Mouse (Mus musculus): ENCODE results near the gene Tesk1. TPM values are rescaled to one million over a fixed set of nuclear protein-coding genes. Genes with fewer than 3 reads are reported as not detected.

Tesk1 gene
- polyA plus RNA-seq, 1 experiment: 67.5 TPM

- Histone ChIP-seq H3K4me3 (ENCODE audit: control insufficient read depth, insufficient read depth, low read length) (no peak overlapping the region), H3K27ac (ENCODE audit: control insufficient read depth, insufficient read depth, low read length) (no peak overlapping the region), H3K27me3 (ENCODE audit: control insufficient read depth, insufficient read depth, low read length) (no peaks in the 10 kb centered on the region), H3K4me1 (replicated peaks; ENCODE audit: control insufficient read depth, insufficient read depth, low read length) (peaks cover 21% of the 10 kb centered on the region), H3K36me3 (ENCODE audit: control insufficient read depth, insufficient read depth, low read length) (no peaks in the 10 kb centered on the region)
- TF ChIP-seq CTCF (IDR thresholded peaks at IDR 0.05; ENCODE audit: borderline replicate concordance, control insufficient read depth, extremely low read depth, insufficient read depth, low read length, poor library complexity) (no peak), POLR2A (IDR thresholded peaks at IDR 0.05; ENCODE audit: control insufficient read depth, extremely low read depth, insufficient read depth, low read length, poor library complexity) (no peak)
- 69% methylated on average over 6 of the region's 6 CpGs for WGBS
- DNase-seq: peak; percentile 35
Observed at GRCm38 (mm10) chr4:43476604-43477003, 34.9 kb downstream of the Tesk1 start.

DNA sequence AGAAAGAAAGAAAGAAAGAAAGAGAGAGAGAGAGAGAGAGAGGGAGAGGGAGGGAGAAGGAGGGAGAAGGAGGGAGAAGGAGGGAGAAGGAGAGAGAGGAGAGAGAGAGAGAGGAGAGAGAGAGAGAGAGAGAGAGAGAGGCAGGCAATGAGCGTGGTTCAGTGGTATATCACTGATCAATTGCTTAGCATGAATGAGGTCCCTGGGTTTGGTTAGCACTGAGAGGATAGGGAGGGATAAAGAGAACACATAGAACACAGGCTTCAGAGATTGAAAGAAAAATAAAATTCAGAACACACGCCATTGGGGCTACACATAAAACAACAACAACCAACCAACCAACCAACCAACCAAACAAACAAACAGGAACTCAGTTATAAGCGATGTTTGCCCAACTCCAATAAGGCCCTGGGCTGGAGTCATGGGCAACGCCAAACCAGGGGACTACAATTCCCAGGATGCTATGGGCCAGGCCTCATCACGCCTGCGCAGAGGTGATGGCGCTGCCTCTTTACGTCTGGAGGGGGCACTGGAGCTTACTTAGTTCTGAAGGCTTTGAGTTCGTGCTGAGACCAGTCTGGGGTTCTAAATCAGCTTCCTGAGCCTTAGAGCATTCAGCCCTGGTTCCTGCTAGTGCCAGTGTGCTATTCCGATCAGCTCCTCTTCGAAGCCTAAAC lies 36.3 kb downstream of the Tesk1 start:
- DNase-seq: peak; percentile 89

DNA sequence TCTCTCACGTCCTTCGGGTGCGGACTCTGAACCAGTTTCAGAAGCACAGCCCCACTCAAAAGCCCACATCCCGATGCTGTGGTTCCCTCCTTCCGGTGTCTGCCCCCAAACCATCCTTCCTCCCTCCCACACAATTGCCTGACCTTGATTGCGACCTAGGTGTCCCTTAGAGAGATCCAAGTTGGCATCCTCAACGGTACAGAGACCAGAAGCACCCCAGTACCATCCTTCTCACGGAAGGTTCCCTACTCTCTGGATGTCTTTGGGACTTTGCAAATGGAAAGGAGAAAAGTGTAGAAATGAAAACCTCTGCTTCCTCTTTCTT lies 36.8 kb downstream of the Tesk1 start:
- peak overlapping the region; percentile 48 for H3K4me3 ChIP-seq (ENCODE audit: control insufficient read depth, insufficient read depth, low read length)
- peak; percentile 78 for DNase-seq
- H3K36me3 ChIP-seq (ENCODE audit: control insufficient read depth, insufficient read depth, low read length): no peaks in the 10 kb centered on the region
- H3K27ac ChIP-seq (ENCODE audit: control insufficient read depth, insufficient read depth, low read length): peak overlapping the region; percentile 77
- peaks cover 21% of the 10 kb centered on the region for H3K4me1 ChIP-seq (replicated peaks; ENCODE audit: control insufficient read depth, insufficient read depth, low read length)
- 7% methylated on average over 8 of the region's 8 CpGs for WGBS
- 0 out of 2 replicates have a peak, but pooled peaks have one; percentile 15 for TF ChIP-seq CTCF (IDR thresholded peaks at IDR 0.05; ENCODE audit: borderline replicate concordance, control insufficient read depth, extremely low read depth, insufficient read depth, low read length, poor library complexity)
- 0 out of 2 replicates have a peak, but pooled peaks have one; percentile 8 for TF ChIP-seq POLR2A (IDR thresholded peaks at IDR 0.05; ENCODE audit: control insufficient read depth, extremely low read depth, insufficient read depth, low read length, poor library complexity)
- H3K27me3 ChIP-seq (ENCODE audit: control insufficient read depth, insufficient read depth, low read length): no peaks in the 10 kb centered on the region

More for the DNA sequence above, 36.3 kb downstream of the Tesk1 start:
- Histone ChIP-seq H3K36me3 (ENCODE audit: control insufficient read depth, insufficient read depth, low read length) (no peaks in the 10 kb centered on the region), H3K4me1 (replicated peaks; ENCODE audit: control insufficient read depth, insufficient read depth, low read length) (peaks cover 23% of the 10 kb centered on the region), H3K4me3 (ENCODE audit: control insufficient read depth, insufficient read depth, low read length) (peak overlapping the region; percentile 48), H3K27me3 (ENCODE audit: control insufficient read depth, insufficient read depth, low read length) (no peaks in the 10 kb centered on the region), H3K27ac (ENCODE audit: control insufficient read depth, insufficient read depth, low read length) (peak overlapping the region; percentile 77)
- 16% methylated on average over 11 of the region's 11 CpGs for WGBS
- peak; percentile 47; the same call in 1 of the 2 replicates for TF ChIP-seq CTCF (IDR thresholded peaks at IDR 0.05; ENCODE audit: borderline replicate concordance, control insufficient read depth, extremely low read depth, insufficient read depth, low read length, poor library complexity)
- 0 out of 2 replicates have a peak, but pooled peaks have one; percentile 20 for TF ChIP-seq POLR2A (IDR thresholded peaks at IDR 0.05; ENCODE audit: control insufficient read depth, extremely low read depth, insufficient read depth, low read length, poor library complexity)

- WGBS: 35% methylated on average over 24 of the region's 24 CpGs
- peak overlapping the region; percentile 21 for H3K4me3 ChIP-seq (ENCODE audit: control insufficient read depth, insufficient read depth, low read length)
- peaks cover 21% of the 10 kb centered on the region for H3K4me1 ChIP-seq (replicated peaks; ENCODE audit: control insufficient read depth, insufficient read depth, low read length)
- peak overlapping the region; percentile 77 for H3K27ac ChIP-seq (ENCODE audit: control insufficient read depth, insufficient read depth, low read length)
- no peaks in the 10 kb centered on the region for H3K27me3 ChIP-seq (ENCODE audit: control insufficient read depth, insufficient read depth, low read length)
- no peaks in the 10 kb centered on the region for H3K36me3 ChIP-seq (ENCODE audit: control insufficient read depth, insufficient read depth, low read length)
- peak; percentile 81; the same call in 1 of the 2 replicates for TF ChIP-seq CTCF (IDR thresholded peaks at IDR 0.05; ENCODE audit: borderline replicate concordance, control insufficient read depth, extremely low read depth, insufficient read depth, low read length, poor library complexity)
- TF ChIP-seq POLR2A (IDR thresholded peaks at IDR 0.05; ENCODE audit: control insufficient read depth, extremely low read depth, insufficient read depth, low read length, poor library complexity): no peak
- peak; percentile 82 for DNase-seq
Observed at GRCm38 (mm10) chr4:43478906-43479832, 37.4 kb downstream of the Tesk1 start.

DNA sequence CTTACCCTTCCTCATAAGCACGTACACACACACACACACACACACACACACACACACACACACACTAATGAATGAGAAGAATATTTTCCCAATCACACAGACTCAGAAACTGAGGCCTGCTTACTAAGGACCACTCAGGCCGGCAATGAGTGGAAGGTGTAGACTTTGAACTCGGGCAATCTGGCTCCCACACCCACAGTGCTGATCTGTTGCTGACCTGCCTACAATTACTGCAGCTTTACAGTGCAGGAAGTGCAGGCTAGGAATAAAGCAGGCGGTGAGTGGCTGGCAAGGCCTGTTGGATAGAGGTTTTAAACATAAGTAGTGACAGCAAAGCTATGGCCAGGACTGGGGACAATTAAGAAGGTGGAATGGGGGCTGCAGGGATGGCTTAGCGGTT lies 39.2 kb downstream of the Tesk1 start:
- Histone ChIP-seq H3K4me3 (ENCODE audit: control insufficient read depth, insufficient read depth, low read length) (no peak overlapping the region), H3K27ac (ENCODE audit: control insufficient read depth, insufficient read depth, low read length) (no peak overlapping the region), H3K4me1 (replicated peaks; ENCODE audit: control insufficient read depth, insufficient read depth, low read length) (peaks cover 25% of the 10 kb centered on the region), H3K27me3 (ENCODE audit: control insufficient read depth, insufficient read depth, low read length) (no peaks in the 10 kb centered on the region), H3K36me3 (ENCODE audit: control insufficient read depth, insufficient read depth, low read length) (no peaks in the 10 kb centered on the region)
- no peak for TF ChIP-seq POLR2A (IDR thresholded peaks at IDR 0.05; ENCODE audit: control insufficient read depth, extremely low read depth, insufficient read depth, low read length, poor library complexity)
- DNase-seq: no peak
- WGBS: 90% methylated on average over 5 of the region's 5 CpGs

DNA sequence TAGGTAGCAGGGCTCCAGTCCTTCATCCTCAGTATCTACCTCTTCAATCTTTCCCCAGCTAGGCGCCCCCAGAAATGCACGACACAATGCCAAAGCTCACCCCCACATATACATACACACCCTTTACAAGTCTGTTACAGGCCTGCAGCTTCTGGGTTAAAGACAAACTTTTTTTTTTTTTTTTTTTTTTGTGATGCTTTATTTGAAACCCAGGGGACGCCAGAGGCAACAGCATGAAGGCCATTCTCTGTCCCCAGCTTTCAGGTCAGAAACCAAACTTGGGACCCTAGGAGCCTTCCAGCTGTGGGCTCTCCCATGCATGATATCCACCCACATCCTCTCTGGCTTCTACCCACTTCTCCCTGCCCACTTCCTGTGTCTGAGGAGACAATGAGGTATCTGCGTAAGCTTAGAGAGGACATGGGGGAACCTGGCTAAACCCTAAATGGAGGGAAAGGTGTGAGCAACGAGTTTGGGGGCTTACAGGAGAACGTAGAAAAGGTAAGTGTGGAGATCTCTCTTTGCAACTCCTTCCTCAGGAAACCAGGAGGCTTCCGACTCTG lies 40.2 kb downstream of the Tesk1 start:
- DNase-seq: peak; percentile 75
- WGBS: 8% methylated on average over 7 of the region's 7 CpGs
- H3K27ac ChIP-seq (ENCODE audit: control insufficient read depth, insufficient read depth, low read length): peak overlapping the region; percentile 90
- H3K4me1 ChIP-seq (replicated peaks; ENCODE audit: control insufficient read depth, insufficient read depth, low read length): peaks cover 23% of the 10 kb centered on the region
- no peaks in the 10 kb centered on the region for H3K27me3 ChIP-seq (ENCODE audit: control insufficient read depth, insufficient read depth, low read length)
- TF ChIP-seq CTCF (IDR thresholded peaks at IDR 0.05; ENCODE audit: borderline replicate concordance, control insufficient read depth, extremely low read depth, insufficient read depth, low read length, poor library complexity) (no peak), POLR2A (IDR thresholded peaks at IDR 0.05; ENCODE audit: control insufficient read depth, extremely low read depth, insufficient read depth, low read length, poor library complexity) (no peak)
- no peaks in the 10 kb centered on the region for H3K36me3 ChIP-seq (ENCODE audit: control insufficient read depth, insufficient read depth, low read length)
- peak overlapping the region; percentile 77 for H3K4me3 ChIP-seq (ENCODE audit: control insufficient read depth, insufficient read depth, low read length)
